Mouse (Mus musculus) splenic B cell, adult 2 months (primary cell): ENCODE data around the gene Slc15a3.
A peak's percentile ranks its signal among the peaks of the same experiment; 100 is the strongest.

ENCODE experiments used
- DNase-seq: peaks from one replicate; pipeline ENCODE4 v3.0.0-alpha.2; 2011; ENCODE audit warnings: low read depth, low spot score
- H3K27me3 ChIP-seq: 2 replicates; pipeline ENCODE4 v1.6.1; 2012; ENCODE audit warnings: mild to moderate bottlenecking, low read length, moderate library complexity, mixed read lengths; ENCODE audit not compliant: control insufficient read depth, poor library complexity, insufficient read depth, severe bottlenecking
- H3K36me3 ChIP-seq: 2 replicates; pipeline ENCODE4 v1.6.1; 2012; ENCODE audit warnings: mild to moderate bottlenecking, low read length, moderate library complexity, mixed read lengths; ENCODE audit not compliant: control insufficient read depth, poor library complexity, insufficient read depth, severe bottlenecking

Gene Slc15a3

DNA sequence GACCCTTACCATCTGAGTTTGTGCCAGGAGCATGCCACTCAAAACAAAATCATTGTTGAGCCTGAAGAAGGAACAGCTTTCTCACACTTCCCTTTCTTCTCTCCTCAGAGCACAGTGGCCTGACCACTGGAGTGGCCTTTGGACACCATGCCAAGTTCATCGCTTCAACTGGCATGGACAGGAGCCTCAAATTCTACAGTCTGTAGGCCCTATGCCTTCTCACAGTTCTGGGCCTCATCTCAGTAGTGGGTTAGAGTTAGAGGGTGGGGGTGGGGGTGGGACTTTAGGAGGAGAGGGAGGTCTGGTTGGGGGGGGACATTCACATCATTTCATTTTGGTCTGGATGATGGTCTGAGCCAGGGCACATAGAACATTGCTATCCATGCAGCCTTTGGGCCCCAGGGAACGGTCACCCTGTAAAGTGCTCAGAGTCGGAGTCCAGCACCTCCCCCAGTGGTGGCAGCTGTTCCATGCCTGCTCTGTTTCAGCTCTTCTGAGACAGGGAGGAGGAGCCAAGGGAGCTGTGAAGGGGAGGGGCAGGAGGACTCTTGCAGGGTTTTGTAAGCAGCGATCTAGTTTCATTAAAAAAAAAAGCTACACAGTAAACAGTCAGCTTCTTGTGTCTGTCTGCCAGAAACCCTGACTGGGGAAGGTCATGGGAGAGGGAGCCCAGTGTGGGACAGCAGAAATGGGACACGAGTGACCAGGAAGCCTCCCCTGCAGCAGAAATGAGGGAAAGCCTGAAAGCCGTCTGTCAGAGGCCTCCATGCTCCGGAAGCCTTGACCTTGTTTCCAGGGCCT is 65.6 kb downstream of the Slc15a3 start:
- peaks cover 11% of the 10 kb centered on the region for H3K36me3 ChIP-seq
- H3K27me3 ChIP-seq, result no peaks in the 10 kb centered on the region
- no peak for DNase-seq

DNA sequence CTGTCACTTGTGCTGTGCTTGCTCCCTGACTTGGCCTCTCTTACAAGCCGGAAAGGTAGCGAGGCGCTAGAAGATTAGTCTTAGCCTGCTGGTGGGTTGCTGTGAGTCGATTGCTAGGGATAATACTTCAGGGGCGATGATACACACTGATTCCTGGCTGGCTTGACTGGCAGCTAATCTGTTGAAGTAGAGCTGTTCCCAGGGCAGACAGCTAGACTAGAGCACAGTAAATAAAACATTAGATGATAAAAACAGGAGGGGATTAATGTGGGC is 66.1 kb downstream of the Slc15a3 start:
- H3K36me3 ChIP-seq, result peaks cover 9% of the 10 kb centered on the region
- DNase-seq, result no peak
- no peaks in the 10 kb centered on the region for H3K27me3 ChIP-seq

- Histone ChIP-seq H3K27me3 (no peaks in the 10 kb centered on the region), H3K36me3 (peaks cover 2% of the 10 kb centered on the region; the same call in 1 of the 2 replicates)
- DNase-seq, result peak; percentile 72
Observed at GRCm38 (mm10) chr19:10907891-10908290, 68.4 kb downstream of the Slc15a3 start.
